Mouse (Mus musculus) A20 (cell line): ENCODE measurements at regions not wholly inside any gene's neighbourhood (a gene's known extent, or its start where the extent isn't known, plus 50 kb on each side); places are given as distances from the start of the nearest gene placed in this dataset.

Experiments used
- DNase-seq: peaks from one replicate; pipeline ENCODE4 v3.0.0-alpha.2; 2011; ENCODE audit warnings: low read depth, low spot score

GRCm38 (mm10) chr10:8072463-8072862, 116.4 kb upstream of the Tab2 start:
- no peak for DNase-seq

- DNase-seq, result no peak
These were observed 115.8 kb upstream of the Tab2 start for GRCm38 (mm10) chr10:8071858-8072257.

GRCm38 (mm10) chr10:8070472-8070871, 114.4 kb upstream of the Tab2 start:
- DNase-seq, result no peak

GRCm38 (mm10) chr10:8066926-8067325, 110.9 kb upstream of the Tab2 start:
- DNase-seq, result peak; percentile 75

GRCm38 (mm10) chr10:8065746-8066145, 109.7 kb upstream of the Tab2 start:
- DNase-seq, result no peak

GRCm38 (mm10) chr10:8064281-8064680, 108.3 kb upstream of the Tab2 start:
- DNase-seq, result no peak

- DNase-seq, result no peak
These were observed 107.5 kb upstream of the Tab2 start for GRCm38 (mm10) chr10:8063458-8064090.

- DNase-seq, result no peak
These were observed 105.0 kb upstream of the Tab2 start for GRCm38 (mm10) chr10:8060987-8061386.

- no peak for DNase-seq
These were observed 103.7 kb upstream of the Tab2 start for GRCm38 (mm10) chr10:8059769-8060168.

- no peak for DNase-seq
These were observed 101.8 kb upstream of the Tab2 start for GRCm38 (mm10) chr10:8057855-8058254.

- DNase-seq, result no peak
These were observed 99.3 kb upstream of the Tab2 start for GRCm38 (mm10) chr10:8055293-8055692.

GRCm38 (mm10) chr10:8043416-8044163, 87.6 kb upstream of the Tab2 start:
- DNase-seq, result no peak

GRCm38 (mm10) chr10:8042306-8042705, 86.3 kb upstream of the Tab2 start:
- no peak for DNase-seq

GRCm38 (mm10) chr10:8041790-8042189, 85.8 kb upstream of the Tab2 start:
- no peak for DNase-seq

- DNase-seq, result no peak
These were observed 82.1 kb upstream of the Tab2 start for GRCm38 (mm10) chr10:8037986-8038631.

- no peak for DNase-seq
These were observed 80.3 kb upstream of the Tab2 start for GRCm38 (mm10) chr10:8036293-8036692.

- DNase-seq, result no peak
These were observed 79.3 kb upstream of the Tab2 start for GRCm38 (mm10) chr10:8035310-8035709.

GRCm38 (mm10) chr10:8032203-8032602, 76.2 kb upstream of the Tab2 start:
- no peak for DNase-seq

GRCm38 (mm10) chr10:8028840-8029239, 72.8 kb upstream of the Tab2 start:
- DNase-seq, result no peak

GRCm38 (mm10) chr10:8027023-8027422, 71.0 kb upstream of the Tab2 start:
- DNase-seq, result no peak

- no peak for DNase-seq
These were observed 67.7 kb upstream of the Tab2 start for GRCm38 (mm10) chr10:8023741-8024140.

GRCm38 (mm10) chr10:8021971-8022370, 65.9 kb upstream of the Tab2 start:
- no peak for DNase-seq
